Mouse (Mus musculus) megakaryocyte, adult 5-6 weeks (primary cell): ENCODE measurements around the gene Kif21b. TPM values are rescaled to one million over a fixed set of nuclear protein-coding genes. Genes with fewer than 3 reads are reported as not detected.

Experiments
- ATAC-seq: 2 replicates; pipeline ENCODE4 v1.8.0; 2016; ENCODE audit warnings: mild to moderate bottlenecking, inconsistent platforms; ENCODE audit not compliant: poor library complexity, severe bottlenecking
- total RNA-seq, 2 experiments: library from RNA; stranded (forward) in 1 of 2; stranded (reverse) in 1 of 2; fragments of 153-499, 151-499 nt in 1 of 2; fragments of 221-1000, 200-1000 nt in 1 of 2; gene quantifications; 2 replicates each; pipeline versions ENCODE4 v1.2.3 to v1.2.4; 2015 to 2017

The Kif21b gene
- total RNA-seq, 2 experiments from 2014 or later: 36.3 to 41.1 TPM

GRCm38 (mm10) chr1:136128416-136128815 is 2.8 kb upstream of the Kif21b start:
- ATAC-seq: no peak

GRCm38 (mm10) chr1:136128944-136129589 is 2.1 kb upstream of the Kif21b start:
- no peak for ATAC-seq

DNA sequence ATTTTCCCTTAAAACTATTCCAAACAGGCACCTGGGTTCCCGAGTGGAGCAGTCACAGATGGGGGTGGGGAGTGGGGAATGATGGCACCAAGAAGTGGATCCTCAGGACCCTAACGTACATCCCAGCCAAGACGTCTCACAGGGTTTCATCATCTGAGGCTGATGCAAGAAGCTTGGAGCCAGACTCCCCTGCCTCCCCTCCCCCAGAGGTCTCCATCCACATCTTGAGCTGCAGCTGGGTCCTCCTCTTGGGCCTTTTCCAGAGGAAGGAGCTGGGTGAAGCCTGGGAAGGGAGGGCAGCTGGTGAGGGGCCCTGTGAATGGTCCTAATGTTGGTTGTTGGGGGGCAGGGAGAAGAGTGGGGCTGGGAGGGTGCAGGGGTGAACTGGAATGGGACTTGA is 1.1 kb upstream of the Kif21b start:
- ATAC-seq: no peak

DNA sequence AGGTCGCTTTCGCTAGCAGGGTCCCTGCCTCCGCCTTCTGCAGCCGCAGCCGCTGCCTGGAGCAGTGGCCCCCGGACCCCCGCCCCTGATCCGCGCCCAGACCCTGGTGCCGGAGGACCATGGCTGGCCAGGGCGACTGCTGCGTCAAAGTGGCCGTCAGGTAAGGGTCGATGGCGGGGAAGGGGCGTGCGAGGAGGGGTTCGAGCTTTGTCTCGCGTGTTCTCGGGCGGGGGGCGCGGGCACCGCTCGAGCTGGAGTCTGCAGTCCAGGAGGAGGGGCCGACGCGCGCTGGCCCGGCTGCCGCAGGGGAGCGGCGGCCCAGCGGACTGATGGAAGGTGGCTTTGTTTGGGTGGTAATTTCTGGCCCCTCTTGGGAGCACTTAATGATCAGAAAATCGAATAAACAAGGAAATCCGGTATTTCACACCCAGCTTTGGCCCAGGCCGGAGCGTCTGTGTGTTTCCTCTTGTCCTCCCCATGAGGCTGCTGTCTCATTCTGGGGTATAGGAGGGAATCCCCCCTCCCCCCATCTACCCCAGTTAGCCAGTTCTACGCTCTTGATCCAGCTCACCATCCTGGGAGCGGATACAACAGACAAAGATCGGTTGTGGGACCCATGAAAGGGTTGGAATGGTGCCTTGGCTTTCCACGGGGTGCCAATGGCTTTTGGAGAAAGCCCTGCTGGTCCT is 558 bp downstream of the Kif21b start:
- ATAC-seq: no peak

DNA sequence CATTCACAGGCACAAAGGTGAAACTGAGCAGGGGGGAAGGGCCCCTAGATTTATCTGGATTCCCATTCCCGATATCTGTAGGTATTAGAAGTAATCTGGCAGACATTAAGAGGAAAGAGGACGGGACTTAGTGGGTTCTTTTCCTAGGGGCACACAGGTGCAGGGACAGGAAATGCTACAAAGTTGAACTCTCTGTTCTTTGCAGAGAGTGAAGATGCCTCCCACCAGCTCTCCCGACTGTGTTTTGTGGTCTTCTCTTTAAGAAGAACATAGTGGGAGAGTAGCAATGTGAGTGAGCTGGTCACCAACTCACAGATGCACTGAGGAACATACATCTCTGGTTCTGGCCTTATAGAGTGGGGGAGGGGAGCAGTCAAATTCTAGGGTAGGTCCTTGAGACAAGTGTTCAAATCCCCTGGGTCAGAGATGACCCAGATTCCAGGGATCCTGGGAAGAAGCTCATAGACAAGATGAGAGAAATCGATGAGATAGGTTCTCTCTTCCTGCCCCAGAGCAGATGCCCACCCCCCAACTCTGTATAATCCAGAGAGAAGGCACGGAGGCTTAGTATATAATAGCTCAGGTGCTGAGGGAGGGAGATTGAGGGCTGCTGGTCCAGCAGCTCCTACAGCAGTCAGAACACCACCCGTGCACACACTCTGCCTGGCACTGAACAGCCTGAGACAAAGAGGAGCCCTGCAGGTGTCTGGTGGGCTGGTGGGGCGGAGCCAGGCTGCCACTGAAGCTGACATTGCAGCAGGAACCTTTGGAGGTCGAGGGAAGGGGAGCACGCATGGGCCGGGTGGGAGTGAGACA is 1.4 kb downstream of the Kif21b start:
- ATAC-seq: no peak

DNA sequence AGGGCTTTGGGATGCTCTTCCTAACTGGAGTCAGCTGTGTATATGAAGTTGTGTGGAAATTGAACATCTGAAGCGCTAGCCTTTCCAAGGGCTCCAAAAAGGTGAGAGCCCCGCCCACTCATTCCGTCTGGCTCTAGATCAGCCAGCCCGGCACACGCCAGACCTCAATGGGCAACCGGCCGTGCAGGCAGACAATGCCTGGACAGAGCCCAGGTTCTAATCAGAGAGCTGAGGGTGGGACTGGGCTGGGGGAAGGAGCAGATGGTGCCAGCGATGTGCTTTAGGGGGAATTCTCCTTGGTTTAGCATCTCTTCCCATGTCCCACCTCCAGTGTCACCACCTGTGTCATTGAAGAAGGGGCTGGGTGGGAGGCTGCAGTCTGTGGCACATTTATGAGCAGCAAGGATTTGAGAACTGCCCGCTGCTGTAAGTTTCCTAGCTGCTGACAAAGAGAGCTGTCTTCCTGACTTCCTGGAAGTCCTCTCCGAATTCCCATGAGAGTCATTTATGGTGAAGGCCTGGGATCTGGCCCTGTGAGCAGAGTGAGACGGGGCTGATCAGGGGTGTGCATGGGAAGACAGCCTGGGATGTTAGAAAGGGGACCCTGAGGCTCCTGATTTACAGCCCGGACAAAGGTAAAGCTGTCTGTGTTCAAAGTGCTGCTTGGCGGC is 2.5 kb downstream of the Kif21b start:
- no peak for ATAC-seq

DNA sequence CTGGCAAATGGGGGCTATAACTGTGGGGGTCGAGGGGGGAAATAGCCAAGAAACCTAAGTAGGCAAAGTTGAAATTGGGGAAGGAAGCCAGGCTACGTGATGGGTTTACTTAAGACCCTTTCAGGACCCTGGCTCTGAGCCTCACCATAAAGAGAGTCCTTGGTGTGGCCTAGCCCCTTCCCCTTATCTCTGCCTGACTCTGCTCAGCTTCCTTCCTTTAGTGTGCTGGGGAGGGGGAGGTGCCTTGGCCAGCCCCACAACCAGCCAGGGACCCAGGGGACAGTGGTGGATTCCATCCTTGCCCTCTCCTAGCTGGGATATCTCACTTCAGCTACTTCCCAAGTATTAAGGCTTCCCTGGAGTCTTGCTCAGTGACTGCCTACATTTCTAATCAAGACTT is 3.4 kb downstream of the Kif21b start:
- no peak for ATAC-seq

GRCm38 (mm10) chr1:136135046-136135445 is 3.9 kb downstream of the Kif21b start:
- ATAC-seq: peak; percentile 60

GRCm38 (mm10) chr1:136135777-136136444 is 4.7 kb downstream of the Kif21b start:
- no peak for ATAC-seq

DNA sequence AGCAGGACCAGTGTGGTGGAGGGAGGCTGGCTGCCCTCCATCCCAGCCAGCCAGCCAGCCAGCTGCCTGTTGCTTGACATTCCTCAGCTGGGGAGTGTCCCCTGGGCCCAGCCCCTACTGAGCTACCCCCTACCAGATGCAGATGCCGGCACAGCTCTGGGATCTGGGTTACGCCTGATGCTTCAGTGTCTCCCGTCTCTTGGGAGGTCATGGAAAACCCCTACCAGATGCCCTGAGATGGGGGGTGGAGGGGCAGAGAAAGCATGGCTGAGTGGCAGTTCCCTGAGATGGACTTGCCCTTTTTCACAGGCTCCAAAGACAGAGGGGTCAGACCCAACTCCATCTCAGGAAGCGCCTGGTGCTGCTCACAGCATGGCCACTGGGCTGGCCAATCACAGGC is 5.4 kb downstream of the Kif21b start:
- ATAC-seq: no peak

GRCm38 (mm10) chr1:136137071-136137531 is 5.9 kb downstream of the Kif21b start:
- ATAC-seq: peak; percentile 8; the same call in 1 of the 2 replicates

- no peak for ATAC-seq
Observed at GRCm38 (mm10) chr1:136137575-136137974, 6.4 kb downstream of the Kif21b start.

DNA sequence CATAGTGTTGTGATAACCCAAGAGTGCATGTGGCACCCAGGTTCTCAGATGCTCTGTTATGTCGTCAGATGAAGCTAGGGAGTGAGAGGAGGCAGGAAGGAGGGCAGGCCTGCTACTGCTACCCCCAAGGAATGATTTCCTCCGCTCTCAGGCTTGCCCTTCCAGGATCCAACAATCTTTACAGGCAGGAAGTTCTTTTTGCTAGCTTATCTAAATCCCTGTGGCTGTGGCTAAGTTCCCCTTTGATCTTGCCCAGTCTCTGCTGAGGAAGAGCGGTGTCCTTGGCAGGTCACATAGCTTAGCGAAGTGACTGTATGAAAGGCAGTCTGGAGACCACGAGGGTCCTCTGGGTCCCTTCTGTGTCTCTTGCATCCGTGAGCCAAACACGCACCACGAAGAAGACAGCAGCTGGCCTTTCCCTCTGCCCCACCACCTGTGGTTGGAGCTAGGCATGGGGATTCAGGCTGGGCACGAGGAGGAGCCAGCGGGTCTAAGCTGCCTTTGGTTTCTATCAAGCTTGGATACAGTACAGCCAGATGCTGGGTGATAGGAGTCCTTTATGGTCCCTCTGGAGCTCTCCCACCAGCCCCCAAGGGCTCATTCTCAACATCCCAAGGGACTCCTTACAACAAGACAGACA is 7.1 kb downstream of the Kif21b start:
- no peak for ATAC-seq

GRCm38 (mm10) chr1:136139990-136140640 is 8.9 kb downstream of the Kif21b start:
- ATAC-seq: peak; percentile 66

DNA sequence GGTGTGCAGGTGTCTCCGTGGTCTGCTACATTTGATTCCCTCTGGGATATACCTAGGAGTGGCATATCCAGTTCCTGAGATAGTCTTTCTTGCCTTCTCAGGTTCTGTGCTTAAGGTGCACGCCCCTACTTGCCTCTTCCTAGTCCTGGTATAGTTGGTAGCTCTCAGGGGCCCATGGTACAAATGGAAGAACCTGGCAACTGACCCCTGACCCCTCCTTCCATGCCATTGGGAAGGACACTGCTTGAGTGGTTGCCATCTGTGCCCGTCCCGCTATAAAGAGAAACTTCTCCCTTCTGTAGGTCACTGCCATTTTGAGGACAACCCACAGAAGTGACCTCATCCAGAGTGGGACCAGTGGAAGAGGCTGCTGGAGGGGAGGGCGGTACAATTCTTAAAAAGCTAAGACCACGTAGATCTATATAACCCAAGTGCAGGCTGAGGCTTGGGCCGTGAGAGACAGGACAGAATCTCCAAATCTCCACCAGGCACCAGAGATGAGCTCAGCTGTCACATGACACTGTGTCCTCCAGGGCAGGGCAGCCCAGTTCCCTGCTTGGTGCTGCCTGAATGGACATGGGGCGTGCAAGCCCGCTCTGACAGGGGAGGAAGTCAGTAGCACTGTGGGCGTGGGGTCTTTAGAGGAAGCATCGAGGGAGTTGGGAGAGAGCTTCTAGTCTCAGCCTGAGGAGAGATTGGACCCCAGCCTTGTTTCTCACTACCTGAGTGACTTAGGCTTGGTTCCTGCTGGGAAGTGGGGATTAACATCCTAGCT is 10.2 kb downstream of the Kif21b start:
- peak; percentile 58 for ATAC-seq

- no peak for ATAC-seq
Observed at GRCm38 (mm10) chr1:136142336-136142735, 11.1 kb downstream of the Kif21b start.

GRCm38 (mm10) chr1:136143514-136143913 is 12.3 kb downstream of the Kif21b start:
- no peak for ATAC-seq

- ATAC-seq: no peak
Observed at GRCm38 (mm10) chr1:136149702-136150101, 18.5 kb downstream of the Kif21b start.

DNA sequence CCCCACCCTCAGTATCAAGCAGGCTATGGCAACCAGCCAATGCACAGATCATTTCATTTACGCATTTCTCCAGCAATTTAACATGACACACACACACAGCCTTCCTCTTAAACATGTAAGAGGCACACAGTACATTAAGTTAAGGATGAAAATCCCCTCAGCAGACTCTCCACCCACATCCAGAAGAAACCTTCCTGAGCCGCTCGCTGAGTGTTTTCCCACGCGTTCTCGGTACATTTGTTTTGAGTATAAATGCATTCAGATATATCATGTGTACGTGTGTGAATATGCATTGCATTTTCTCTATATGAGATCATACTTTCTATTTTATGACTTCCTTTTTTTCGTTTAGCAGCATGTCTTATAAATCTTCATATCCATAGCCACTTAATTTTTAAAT is 20.2 kb downstream of the Kif21b start:
- no peak for ATAC-seq
